Mouse (Mus musculus) embryonic fibroblast, embryonic 13.5 days (primary cell): ENCODE data around the gene Arhgef6. TPM values are rescaled to one million over a fixed set of nuclear protein-coding genes. Genes with fewer than 3 reads are reported as not detected.

Source experiments
- H3K27ac ChIP-seq: 2 replicates; pipeline ENCODE4 v1.5.1; 2012; ENCODE audit warnings: low read length, control low read depth, inconsistent platforms; ENCODE audit not compliant: insufficient read depth
- H3K4me1 ChIP-seq: 2 replicates; pipeline ENCODE4 v1.6.1; 2011; ENCODE audit warnings: low read length; ENCODE audit not compliant: control insufficient read depth, insufficient read depth
- H3K4me3 ChIP-seq: 2 replicates; pipeline ENCODE4 v1.5.1; 2011; ENCODE audit warnings: mild to moderate bottlenecking, control low read depth, low read length; ENCODE audit not compliant: insufficient read depth
- CTCF ChIP-seq: IDR thresholded peaks from 2 replicates; pipeline ENCODE4 v1.5.1; 2011; ENCODE audit warnings: mild to moderate bottlenecking, control low read depth, low read length, moderate library complexity, borderline replicate concordance; ENCODE audit not compliant: insufficient read depth
- POLR2A ChIP-seq: IDR thresholded peaks from 2 replicates; pipeline ENCODE4 v1.6.1; 2011; ENCODE audit warnings: low read depth, mild to moderate bottlenecking, control low read depth, low read length, moderate library complexity
- polyA plus RNA-seq: library from polyadenylated mRNA; stranded (reverse); fragments of >200 nt; gene quantifications from 2 replicates; pipeline ENCODE4 v1.2.4, GENCODE M21; 2011; ENCODE audit warnings: low read depth; ENCODE audit not compliant: missing spikeins, insufficient read length

The Arhgef6 gene
- 10.9 and 11.4 TPM in 2 replicates for polyA plus RNA-seq

GRCm38 (mm10) chrX:57338371-57339211 is at the start of gene Arhgef6:
Gene Arhgef6 (minus strand): TSS chrX:57338729.
- TF ChIP-seq POLR2A (no peak), CTCF (no peak)
- Histone ChIP-seq H3K27ac (no peak within 1 kb of the TSS), H3K4me3 (no peak within 1 kb of the TSS), H3K4me1 (no peaks in the 10 kb centered on the region; the same call in none of the 2 replicates)

- TF ChIP-seq CTCF (no peak), POLR2A (no peak)
- H3K4me1 ChIP-seq, result no peaks in the 10 kb centered on the region
- H3K27ac ChIP-seq, result no peak overlapping the region
- H3K4me3 ChIP-seq, result no peak overlapping the region
Observed at GRCm38 (mm10) chrX:57380915-57381314, 42.4 kb upstream of the Arhgef6 start.

- Histone ChIP-seq H3K4me1 (no peaks in the 10 kb centered on the region), H3K27ac (no peak overlapping the region), H3K4me3 (no peak overlapping the region)
- no peak for TF ChIP-seq POLR2A
- TF ChIP-seq CTCF, result no peak
Observed at GRCm38 (mm10) chrX:57378579-57378978, 40.0 kb upstream of the Arhgef6 start.

- no peaks in the 10 kb centered on the region for H3K4me1 ChIP-seq
- H3K27ac ChIP-seq, result no peak overlapping the region
- TF ChIP-seq CTCF (no peak), POLR2A (no peak)
- H3K4me3 ChIP-seq, result no peak overlapping the region
Observed at GRCm38 (mm10) chrX:57377096-57377495, 38.6 kb upstream of the Arhgef6 start.

GRCm38 (mm10) chrX:57374029-57374428 is 35.5 kb upstream of the Arhgef6 start:
- Histone ChIP-seq H3K4me3 (no peak overlapping the region), H3K4me1 (no peaks in the 10 kb centered on the region), H3K27ac (no peak overlapping the region)
- TF ChIP-seq CTCF (no peak), POLR2A (no peak)

GRCm38 (mm10) chrX:57373543-57373942 is 35.0 kb upstream of the Arhgef6 start:
- no peak for TF ChIP-seq POLR2A
- no peak for TF ChIP-seq CTCF
- H3K27ac ChIP-seq, result no peak overlapping the region
- no peaks in the 10 kb centered on the region for H3K4me1 ChIP-seq
- no peak overlapping the region for H3K4me3 ChIP-seq

- TF ChIP-seq CTCF (no peak), POLR2A (no peak)
- H3K27ac ChIP-seq, result no peak overlapping the region
- no peak overlapping the region for H3K4me3 ChIP-seq
- H3K4me1 ChIP-seq, result no peaks in the 10 kb centered on the region
Observed at GRCm38 (mm10) chrX:57372965-57373364, 34.4 kb upstream of the Arhgef6 start.

GRCm38 (mm10) chrX:57364891-57365569 is 26.5 kb upstream of the Arhgef6 start:
- Histone ChIP-seq H3K4me1 (no peaks in the 10 kb centered on the region), H3K4me3 (no peak overlapping the region), H3K27ac (no peak overlapping the region)
- no peak for TF ChIP-seq CTCF
- no peak for TF ChIP-seq POLR2A

GRCm38 (mm10) chrX:57359316-57359715 is 20.8 kb upstream of the Arhgef6 start:
- H3K27ac ChIP-seq, result no peak overlapping the region
- H3K4me1 ChIP-seq, result no peaks in the 10 kb centered on the region
- TF ChIP-seq POLR2A (no peak), CTCF (no peak)
- no peak overlapping the region for H3K4me3 ChIP-seq

GRCm38 (mm10) chrX:57339220-57339619 is 691 bp upstream of the Arhgef6 start:
- TF ChIP-seq POLR2A (no peak), CTCF (no peak)
- Histone ChIP-seq H3K4me3 (no peak overlapping the region), H3K4me1 (no peaks in the 10 kb centered on the region; the same call in none of the 2 replicates), H3K27ac (no peak overlapping the region)
